Comparison of ENCODE assay signal across 13 mouse cellular contexts in genomic region chr10:63063365-63063764, GRCm38 (mm10). TPM values are rescaled to one million over a fixed set of nuclear protein-coding genes. Genes with fewer than 3 reads are reported as not detected.
"Had no signal": no experiment of that assay in that cellular context is flagged by ENCODE, and none has a peak within 500 bp of the region (broad histone marks: within the 10 kb centered on the region; RNA-seq: fewer than 3 reads in every experiment).

No protein-coding gene starts in this region.

- H3K27me3 ChIP-seq: intestine, embryonic 15.5 days; neural tube, embryonic 13.5 days had no signal

- H3K4me2 ChIP-seq: intestine, embryonic 15.5 days; neural tube, embryonic 13.5 days had no signal

- DNase-seq: kidney, postnatal 4 days; left cerebral cortex, postnatal 4 days; lung, adult 18-20 months; retina, postnatal 1 day; right cerebral cortex, postnatal 4 days; spleen, adult 18-20 months; thymus, postnatal 4 days had no signal

- H3K9ac ChIP-seq: intestine, embryonic 15.5 days; neural tube, embryonic 13.5 days had no signal

- H3K9me3 ChIP-seq: intestine, embryonic 15.5 days; neural tube, embryonic 13.5 days had no signal

- H3K36me3 ChIP-seq: intestine, embryonic 15.5 days; neural tube, embryonic 13.5 days had no signal

- H3K4me1 ChIP-seq: intestine, embryonic 15.5 days had no signal

- H3K27ac ChIP-seq: intestine, embryonic 15.5 days; kidney, postnatal 0 days; layer of hippocampus, adult 2 months; neural tube, embryonic 13.5 days had no signal

- ATAC-seq: intestine, embryonic 15.5 days had no signal

- H3K4me3 ChIP-seq: intestine, embryonic 15.5 days; layer of hippocampus, adult 2 months; neural tube, embryonic 13.5 days had no signal

RNA-seq across cellular contexts. Expression of gene Atoh7, which starts 36.1 kb away (rescaled TPM):
- polyA plus RNA-seq: intestine, embryonic 15.5 days; lung, embryonic 16.5 days; stomach, embryonic 16.5 days had no signal
